Mouse (Mus musculus) A20 (cell line): ENCODE measurements at regions not wholly inside any gene's neighbourhood (a gene's known extent, or its start where the extent isn't known, plus 50 kb on each side); places are given as distances from the start of the nearest gene placed in this dataset.

Experiments used
- DNase-seq: peaks from one replicate; pipeline ENCODE4 v3.0.0-alpha.2; 2011; ENCODE audit warnings: low read depth, low spot score

GRCm38 (mm10) chr2:172699654-172700053, 150.3 kb downstream of the Tfap2c start:
- no peak for DNase-seq

GRCm38 (mm10) chr2:172710641-172711040, 161.2 kb downstream of the Tfap2c start:
- no peak for DNase-seq

- DNase-seq: no peak
Observed at GRCm38 (mm10) chr2:172726701-172727100, 177.3 kb downstream of the Tfap2c start.

GRCm38 (mm10) chr2:172727576-172727975, 178.2 kb downstream of the Tfap2c start:
- DNase-seq: no peak

GRCm38 (mm10) chr2:172728240-172728821, 178.9 kb downstream of the Tfap2c start:
- DNase-seq: no peak

GRCm38 (mm10) chr2:172729151-172729550, 179.8 kb downstream of the Tfap2c start:
- DNase-seq: no peak

GRCm38 (mm10) chr2:172729741-172730140, 180.3 kb downstream of the Tfap2c start:
- no peak for DNase-seq

- no peak for DNase-seq
Observed at GRCm38 (mm10) chr2:172731408-172731807, 182.0 kb downstream of the Tfap2c start.

GRCm38 (mm10) chr2:172732453-172733210, 183.2 kb downstream of the Tfap2c start:
- no peak for DNase-seq

- DNase-seq: no peak
Observed at GRCm38 (mm10) chr2:172733403-172733995, 184.1 kb downstream of the Tfap2c start.

- no peak for DNase-seq
Observed at GRCm38 (mm10) chr2:172735621-172736020, 186.2 kb downstream of the Tfap2c start.

GRCm38 (mm10) chr2:172739041-172739491, 189.7 kb downstream of the Tfap2c start:
- no peak for DNase-seq

GRCm38 (mm10) chr2:172739529-172739928, 190.1 kb downstream of the Tfap2c start:
- DNase-seq: no peak

- DNase-seq: no peak
Observed at GRCm38 (mm10) chr2:172751364-172751763, 188.8 kb downstream of the Bmp7 start.

GRCm38 (mm10) chr2:172755686-172756471, 184.2 kb downstream of the Bmp7 start:
- no peak for DNase-seq

- DNase-seq: no peak
Observed at GRCm38 (mm10) chr2:172756472-172756860, 183.7 kb downstream of the Bmp7 start.

- DNase-seq: peak; percentile 15
Observed at GRCm38 (mm10) chr2:172758497-172758896, 181.6 kb downstream of the Bmp7 start.

GRCm38 (mm10) chr2:172765260-172765659, 174.9 kb downstream of the Bmp7 start:
- no peak for DNase-seq

- no peak for DNase-seq
Observed at GRCm38 (mm10) chr2:172766403-172766802, 173.7 kb downstream of the Bmp7 start.

- DNase-seq: no peak
Observed at GRCm38 (mm10) chr2:172768756-172769155, 171.4 kb downstream of the Bmp7 start.

- no peak for DNase-seq
Observed at GRCm38 (mm10) chr2:172770061-172770460, 170.1 kb downstream of the Bmp7 start.

- DNase-seq: no peak
Observed at GRCm38 (mm10) chr2:172770606-172771005, 169.5 kb downstream of the Bmp7 start.
